Mouse (Mus musculus) stomach, postnatal 0 days (tissue): ENCODE measurements at regions not wholly inside any gene's neighbourhood (a gene's known extent, or its start where the extent isn't known, plus 50 kb on each side); places are given as distances from the start of the nearest gene placed in this dataset.

Experiments used
- CTCF ChIP-seq: IDR thresholded peaks from 2 replicates; pipeline ENCODE4 v1.5.1; 2016; ENCODE audit warnings: antibody characterized with exemption, low read depth, mild to moderate bottlenecking, moderate library complexity
- EP300 ChIP-seq: optimal IDR thresholded peaks from 2 replicates; pipeline ENCODE3; 2016; ENCODE audit warnings: antibody characterized with exemption

GRCm38 (mm10) chr2:30703308-30703707 is 100.2 kb downstream of the 1700001O22Rik start:
- TF ChIP-seq EP300 (no peak), CTCF (no peak)
